Mouse (Mus musculus): ENCODE measurements around the gene Myom1. TPM values are rescaled to one million over a fixed set of nuclear protein-coding genes. Genes with fewer than 3 reads are reported as not detected.

Myom1 gene
- polyA plus RNA-seq, 1 experiment from 2014 or later, result 2.5 TPM

GRCm38 (mm10) chr17:71087396-71088153, 85.1 kb downstream of the Myom1 start:
- WGBS, result 89% methylated on average over 8 of the region's 8 CpGs

GRCm38 (mm10) chr17:71088154-71088521, 85.7 kb downstream of the Myom1 start:
- Histone ChIP-seq H3K4me3 (no peak overlapping the region), H3K36me3 (replicated peaks) (no peaks in the 10 kb centered on the region), H3K4me1 (peaks cover 12% of the 10 kb centered on the region), H3K9me3 (no peaks in the 10 kb centered on the region), H3K27ac (replicated peaks) (no peak overlapping the region), H3K27me3 (replicated peaks; ENCODE audit: low read depth, poor library complexity, severe bottlenecking) (no peaks in the 10 kb centered on the region)
- WGBS, result 89% methylated on average over 3 of the region's 3 CpGs
- no peak for DNase-seq (ENCODE audit: low spot score)

More at GRCm38 (mm10) chr17:71087396-71088153, 85.1 kb downstream of the Myom1 start:
- no peak for DNase-seq (ENCODE audit: low spot score)
- H3K9me3 ChIP-seq, result no peaks in the 10 kb centered on the region
- H3K4me1 ChIP-seq, result peaks cover 12% of the 10 kb centered on the region
- no peaks in the 10 kb centered on the region for H3K27me3 ChIP-seq (replicated peaks; ENCODE audit: low read depth, poor library complexity, severe bottlenecking)
- H3K27ac ChIP-seq (replicated peaks), result no peak overlapping the region
- no peak overlapping the region for H3K4me3 ChIP-seq
- H3K36me3 ChIP-seq (replicated peaks), result no peaks in the 10 kb centered on the region

- no peak overlapping the region for H3K4me3 ChIP-seq
- WGBS, result 91% methylated on average over 9 of the region's 9 CpGs
- H3K27me3 ChIP-seq (replicated peaks; ENCODE audit: low read depth, poor library complexity, severe bottlenecking), result no peaks in the 10 kb centered on the region
- DNase-seq (ENCODE audit: low spot score), result no peak
- H3K4me1 ChIP-seq, result peaks cover 14% of the 10 kb centered on the region
- no peak overlapping the region for H3K27ac ChIP-seq (replicated peaks)
- H3K9me3 ChIP-seq, result no peaks in the 10 kb centered on the region
- H3K36me3 ChIP-seq (replicated peaks), result no peaks in the 10 kb centered on the region
These were observed 86.6 kb downstream of the Myom1 start for GRCm38 (mm10) chr17:71088991-71089434.

- DNase-seq (ENCODE audit: low spot score), result no peak
- Histone ChIP-seq H3K27me3 (replicated peaks; ENCODE audit: low read depth, poor library complexity, severe bottlenecking) (no peaks in the 10 kb centered on the region), H3K36me3 (replicated peaks) (no peaks in the 10 kb centered on the region), H3K9me3 (no peaks in the 10 kb centered on the region), H3K4me1 (peaks cover 21% of the 10 kb centered on the region), H3K4me3 (no peak overlapping the region), H3K27ac (replicated peaks) (no peak overlapping the region)
- 72% methylated on average over 11 of the region's 11 CpGs for WGBS
These were observed 87.5 kb downstream of the Myom1 start for GRCm38 (mm10) chr17:71089781-71090480.

GRCm38 (mm10) chr17:71091024-71091423, 88.6 kb downstream of the Myom1 start:
- WGBS, result 84% methylated on average over 4 of the region's 4 CpGs
- H3K9me3 ChIP-seq, result no peaks in the 10 kb centered on the region
- no peak for DNase-seq (ENCODE audit: low spot score)
- no peaks in the 10 kb centered on the region for H3K36me3 ChIP-seq (replicated peaks)
- no peak overlapping the region for H3K4me3 ChIP-seq
- peaks cover 23% of the 10 kb centered on the region for H3K4me1 ChIP-seq
- H3K27ac ChIP-seq (replicated peaks), result no peak overlapping the region
- H3K27me3 ChIP-seq (replicated peaks; ENCODE audit: low read depth, poor library complexity, severe bottlenecking), result no peaks in the 10 kb centered on the region

- no peaks in the 10 kb centered on the region for H3K27me3 ChIP-seq (replicated peaks; ENCODE audit: low read depth, poor library complexity, severe bottlenecking)
- 90% methylated on average over 4 of the region's 4 CpGs for WGBS
- H3K4me1 ChIP-seq, result peaks cover 23% of the 10 kb centered on the region
- H3K27ac ChIP-seq (replicated peaks), result no peak overlapping the region
- no peaks in the 10 kb centered on the region for H3K36me3 ChIP-seq (replicated peaks)
- no peaks in the 10 kb centered on the region for H3K9me3 ChIP-seq
- DNase-seq (ENCODE audit: low spot score), result no peak
- H3K4me3 ChIP-seq, result no peak overlapping the region
These were observed 89.9 kb downstream of the Myom1 start for GRCm38 (mm10) chr17:71092341-71092740.

GRCm38 (mm10) chr17:71093793-71094192, 91.4 kb downstream of the Myom1 start:
- H3K27me3 ChIP-seq (replicated peaks; ENCODE audit: low read depth, poor library complexity, severe bottlenecking), result no peaks in the 10 kb centered on the region
- 80% methylated on average over 5 of the region's 5 CpGs for WGBS
- H3K36me3 ChIP-seq (replicated peaks), result no peaks in the 10 kb centered on the region
- H3K4me1 ChIP-seq, result peaks cover 23% of the 10 kb centered on the region
- no peaks in the 10 kb centered on the region for H3K9me3 ChIP-seq
- DNase-seq (ENCODE audit: low spot score), result no peak
- H3K4me3 ChIP-seq, result no peak overlapping the region
- no peak overlapping the region for H3K27ac ChIP-seq (replicated peaks)

- H3K4me1 ChIP-seq, result peaks cover 23% of the 10 kb centered on the region
- H3K9me3 ChIP-seq, result no peaks in the 10 kb centered on the region
- H3K36me3 ChIP-seq (replicated peaks), result no peaks in the 10 kb centered on the region
- H3K27me3 ChIP-seq (replicated peaks; ENCODE audit: low read depth, poor library complexity, severe bottlenecking), result no peaks in the 10 kb centered on the region
- no peak overlapping the region for H3K27ac ChIP-seq (replicated peaks)
- DNase-seq (ENCODE audit: low spot score), result no peak
- 61% methylated on average over 3 of the region's 3 CpGs for WGBS
- no peak overlapping the region for H3K4me3 ChIP-seq
These were observed 92.0 kb downstream of the Myom1 start for GRCm38 (mm10) chr17:71094438-71094837.

GRCm38 (mm10) chr17:71096557-71097208, 94.2 kb downstream of the Myom1 start:
- no peaks in the 10 kb centered on the region for H3K36me3 ChIP-seq (replicated peaks)
- no peak overlapping the region for H3K4me3 ChIP-seq
- no peak for DNase-seq (ENCODE audit: low spot score)
- 92% methylated on average over 8 of the region's 8 CpGs for WGBS
- peaks cover 12% of the 10 kb centered on the region; the same call in 1 of the 2 replicates for H3K4me1 ChIP-seq
- H3K9me3 ChIP-seq, result no peaks in the 10 kb centered on the region
- H3K27ac ChIP-seq (replicated peaks), result no peak overlapping the region
- no peaks in the 10 kb centered on the region for H3K27me3 ChIP-seq (replicated peaks; ENCODE audit: low read depth, poor library complexity, severe bottlenecking)

- H3K27me3 ChIP-seq (replicated peaks; ENCODE audit: low read depth, poor library complexity, severe bottlenecking), result no peaks in the 10 kb centered on the region
- DNase-seq (ENCODE audit: low spot score), result no peak
- H3K4me1 ChIP-seq, result peaks cover 13% of the 10 kb centered on the region; the same call in 1 of the 2 replicates
- H3K9me3 ChIP-seq, result no peaks in the 10 kb centered on the region
- 79% methylated on average over 6 of the region's 6 CpGs for WGBS
- no peak overlapping the region for H3K4me3 ChIP-seq
- H3K27ac ChIP-seq (replicated peaks), result no peak overlapping the region
- no peaks in the 10 kb centered on the region for H3K36me3 ChIP-seq (replicated peaks)
These were observed 94.8 kb downstream of the Myom1 start for GRCm38 (mm10) chr17:71097209-71097597.

GRCm38 (mm10) chr17:71098606-71099005, 96.2 kb downstream of the Myom1 start:
- WGBS, result 89% methylated on average over 3 of the region's 3 CpGs
- Histone ChIP-seq H3K27ac (replicated peaks) (no peak overlapping the region), H3K4me3 (no peak overlapping the region), H3K27me3 (replicated peaks; ENCODE audit: low read depth, poor library complexity, severe bottlenecking) (no peaks in the 10 kb centered on the region), H3K9me3 (no peaks in the 10 kb centered on the region), H3K4me1 (peaks cover 23% of the 10 kb centered on the region), H3K36me3 (replicated peaks) (no peaks in the 10 kb centered on the region)
- no peak for DNase-seq (ENCODE audit: low spot score)

- peak overlapping the region; percentile 63 for H3K27ac ChIP-seq (replicated peaks)
- DNase-seq (ENCODE audit: low spot score), result peak; percentile 63
These were observed 100.4 kb downstream of the Myom1 start for GRCm38 (mm10) chr17:71102571-71103551.

More at GRCm38 (mm10) chr17:71102571-71103551, 100.4 kb downstream of the Myom1 start:
- Histone ChIP-seq H3K4me3 (no peak overlapping the region), H3K4me1 (peaks cover 11% of the 10 kb centered on the region), H3K27me3 (replicated peaks; ENCODE audit: low read depth, poor library complexity, severe bottlenecking) (no peaks in the 10 kb centered on the region), H3K9me3 (no peaks in the 10 kb centered on the region), H3K36me3 (replicated peaks) (no peaks in the 10 kb centered on the region)
- 42% methylated on average over 17 of the region's 17 CpGs for WGBS
